Mouse (Mus musculus): ENCODE results near the gene Nelfcd.
A peak's percentile ranks its signal among the peaks of the same experiment; 100 is the strongest.

The Nelfcd gene

DNA sequence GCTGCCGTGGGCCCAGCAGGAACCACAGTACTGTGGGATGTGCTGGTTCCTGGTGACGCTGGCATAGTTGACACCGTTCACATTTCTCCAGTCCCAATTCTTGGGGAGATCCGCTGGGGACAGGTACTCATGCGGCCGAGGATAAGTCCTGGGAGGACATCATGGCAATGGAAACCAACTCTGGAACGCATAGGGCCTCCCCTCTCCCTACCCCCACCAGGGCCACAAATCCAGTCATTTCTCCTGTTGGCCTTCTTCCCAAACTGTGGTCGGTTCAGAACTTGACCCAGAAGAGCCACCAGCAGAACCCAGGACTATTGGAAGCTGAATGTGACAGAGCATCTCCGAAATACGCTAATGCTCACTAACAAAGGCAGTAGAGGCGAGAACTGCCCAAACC lies 22.6 kb downstream of the Nelfcd start:
- no peak for DNase-seq

DNA sequence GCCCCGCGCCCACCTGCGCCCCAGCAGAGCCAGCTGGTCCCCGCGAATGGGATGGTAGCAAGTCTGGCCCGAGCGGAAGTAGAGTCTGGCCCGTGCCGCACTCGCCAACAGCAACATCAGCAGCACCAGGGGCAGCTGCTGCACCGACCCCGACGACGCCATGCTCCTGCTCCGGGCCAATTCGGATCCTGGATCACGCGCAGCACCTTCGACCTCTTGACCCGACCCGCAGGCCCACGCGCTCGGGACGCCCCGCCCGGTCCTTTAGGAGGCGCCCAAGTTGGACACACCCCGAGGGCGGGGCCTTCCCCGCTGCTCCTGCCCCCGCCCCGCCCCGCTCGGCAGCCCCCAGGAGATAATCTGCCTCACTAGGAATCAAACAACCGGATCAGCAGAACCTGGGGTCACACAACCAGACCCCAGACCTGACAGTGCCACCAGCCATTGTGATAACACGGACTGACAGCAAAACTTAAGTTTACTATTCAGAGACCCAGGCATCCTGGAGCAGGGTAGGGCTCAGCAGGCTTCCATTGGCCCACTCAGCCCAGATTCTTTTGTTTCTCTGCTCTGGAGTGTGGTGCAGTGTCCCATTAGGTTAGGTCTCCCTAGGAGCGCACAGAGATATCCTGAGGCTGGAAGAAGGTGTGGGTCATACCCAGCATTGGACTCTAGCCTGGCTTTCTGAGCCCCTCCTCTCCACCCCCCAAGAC lies 23.3 kb downstream of the Nelfcd start, which contains the start of gene Ctsz:
TSS of gene Ctsz (minus strand) at position 303 of the 713 bp plus-strand sequence.
- DNase-seq: peak; percentile 84

DNA sequence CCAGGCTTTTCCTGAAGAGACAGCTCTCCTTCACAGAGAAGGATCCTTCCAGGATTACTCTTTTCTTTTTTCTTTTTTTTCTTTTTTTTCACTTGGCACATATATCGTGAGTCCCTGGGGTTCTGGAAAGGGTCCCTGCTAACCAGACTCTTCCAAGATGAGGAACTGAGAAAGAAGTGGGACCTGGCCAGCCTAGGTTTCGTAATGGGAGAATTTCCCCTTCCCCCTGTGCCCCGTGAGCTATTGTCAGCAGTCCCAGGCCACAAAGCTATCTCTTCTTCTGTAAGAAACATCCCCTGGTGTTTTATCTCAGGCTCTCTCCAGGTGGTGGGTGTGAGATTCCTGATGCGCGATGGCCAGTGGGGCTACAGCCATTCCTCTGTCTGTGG lies 23.8 kb downstream of the Nelfcd start:
- no peak for DNase-seq

DNA sequence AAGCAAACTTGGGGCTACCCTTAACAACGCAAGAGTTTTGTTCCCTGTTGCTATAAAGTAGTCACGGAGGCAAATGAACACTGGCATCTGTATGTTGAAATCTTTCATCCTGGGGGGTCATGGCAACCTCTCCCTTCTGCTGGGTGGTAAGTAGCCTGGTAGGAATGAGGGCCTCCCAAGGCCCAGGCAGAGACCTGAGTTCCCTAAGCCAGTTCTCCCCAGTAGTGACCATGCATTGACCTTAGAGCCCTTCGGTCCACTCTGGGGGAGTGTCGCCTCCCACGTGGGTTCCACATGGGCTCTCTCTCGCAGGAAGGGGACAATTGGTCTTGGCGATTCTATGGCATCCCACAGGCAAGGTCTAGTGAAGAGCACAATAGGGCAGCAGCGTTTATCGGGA lies 24.4 kb downstream of the Nelfcd start:
- no peak for DNase-seq

DNA sequence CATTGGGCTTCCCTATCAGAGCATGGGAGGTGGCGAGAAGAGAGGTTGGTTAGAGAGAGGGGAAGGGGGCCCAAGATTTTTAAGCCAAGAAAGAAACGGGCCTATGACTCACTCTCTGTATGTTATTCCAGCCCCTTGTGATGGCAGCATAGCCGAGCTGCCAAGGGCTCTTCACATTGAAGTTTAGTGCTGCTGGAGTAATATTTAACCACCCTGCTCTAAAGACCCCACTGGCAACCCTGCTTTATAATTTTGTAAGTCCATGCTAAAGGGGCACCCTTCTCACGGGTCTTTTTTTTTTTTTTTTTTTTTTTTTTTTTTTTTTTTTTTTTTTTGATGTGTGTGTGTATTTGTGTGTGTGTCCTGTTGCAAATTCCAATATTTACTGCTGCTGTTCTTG lies 26.3 kb downstream of the Nelfcd start:
- no peak for DNase-seq

DNA sequence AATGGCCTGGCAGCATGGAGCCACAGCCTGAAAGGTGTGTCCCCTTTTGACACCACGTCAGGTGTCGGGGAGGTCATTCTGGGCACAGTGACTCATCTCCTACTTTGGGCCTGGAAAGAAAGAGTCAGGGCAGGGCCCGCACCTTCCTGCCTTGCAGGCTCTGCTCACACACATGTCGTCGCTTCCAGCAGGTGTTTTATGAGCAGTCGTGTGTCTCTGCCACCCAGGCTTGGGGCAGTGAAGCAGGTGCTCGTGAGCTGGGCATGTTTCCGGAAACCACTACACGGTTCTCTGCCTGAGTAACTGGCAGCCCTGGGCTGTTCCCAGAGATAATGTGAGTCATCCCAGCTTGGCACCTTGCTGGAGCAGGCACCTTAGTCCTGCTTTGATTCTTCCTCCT lies 26.9 kb downstream of the Nelfcd start:
- no peak for DNase-seq

DNA sequence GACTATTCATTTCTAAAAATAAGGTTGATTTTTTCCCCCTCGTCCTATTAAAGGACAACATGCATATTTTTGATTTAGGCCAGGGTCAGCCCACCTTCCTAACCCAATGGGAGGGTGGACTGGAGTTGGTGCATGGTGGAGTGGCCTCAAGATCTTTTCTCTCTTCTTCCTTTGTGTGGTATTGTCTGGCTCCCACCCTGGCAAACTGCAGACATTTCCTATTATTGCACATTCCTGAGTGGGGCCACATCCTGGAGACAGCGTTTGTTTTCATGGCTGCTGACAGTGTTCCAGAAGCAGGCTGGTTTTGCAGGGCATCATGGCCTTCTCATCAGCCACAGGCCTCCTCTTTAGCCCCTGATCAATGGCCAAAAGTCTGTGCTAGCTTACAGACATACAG lies 27.4 kb downstream of the Nelfcd start:
- DNase-seq: no peak

DNA sequence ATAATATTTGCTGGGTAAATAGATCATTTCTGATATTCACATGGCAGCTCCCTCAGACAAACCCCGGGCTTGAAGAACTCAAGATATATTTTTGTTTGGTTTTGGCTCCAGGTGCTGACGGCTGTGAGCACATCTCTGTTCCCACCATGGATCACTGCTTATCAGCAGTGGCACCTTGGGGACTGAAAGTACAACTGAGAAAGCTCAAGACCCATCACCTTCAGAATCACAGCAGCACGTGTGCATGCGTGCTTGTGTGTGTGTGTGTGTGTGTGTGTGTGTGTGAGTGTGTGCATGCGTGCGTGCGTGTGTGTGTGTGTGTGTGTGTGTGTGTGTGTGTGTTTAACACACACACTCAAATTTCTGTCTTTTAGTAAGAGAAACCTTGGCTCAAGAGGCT lies 28.8 kb downstream of the Nelfcd start:
- no peak for DNase-seq

DNA sequence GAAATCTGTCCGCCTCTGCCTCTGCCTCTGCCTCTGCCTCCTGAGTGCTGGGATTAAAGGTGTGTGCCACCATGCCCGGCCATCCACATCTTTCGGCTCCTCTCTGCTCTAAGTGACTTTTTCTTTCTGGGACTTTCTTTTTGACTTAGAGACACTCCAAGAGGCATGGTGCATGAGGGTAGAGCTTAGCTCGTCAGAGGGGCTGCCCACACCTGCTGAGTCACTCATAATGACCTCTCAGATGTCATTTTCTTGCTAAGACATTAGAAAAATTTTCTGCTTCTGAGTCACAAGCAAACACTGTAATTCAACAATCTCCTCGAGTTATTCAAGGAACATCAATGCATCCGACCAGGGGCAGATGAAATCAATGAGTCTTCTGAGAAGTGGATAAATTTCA lies 29.4 kb downstream of the Nelfcd start:
- no peak for DNase-seq

DNA sequence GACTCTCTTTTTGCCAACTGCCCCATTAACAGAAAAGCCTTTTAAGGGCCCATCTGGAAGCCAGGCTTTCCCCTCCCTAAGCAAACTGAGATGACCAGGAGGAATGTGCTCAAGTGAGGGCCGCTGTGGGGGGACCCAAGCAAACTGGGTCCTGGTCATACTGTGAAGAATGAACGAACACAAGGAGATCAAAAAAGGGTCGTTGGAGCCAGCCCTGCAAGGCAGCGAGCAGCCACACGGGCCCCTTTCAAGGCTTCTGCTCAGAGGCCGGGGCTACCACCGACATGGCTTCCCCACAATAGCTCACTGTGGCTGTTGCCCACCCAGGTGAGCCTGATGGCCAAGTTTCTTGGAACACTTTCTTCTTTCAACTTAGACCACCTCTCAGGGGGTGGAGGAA lies 30.9 kb downstream of the Nelfcd start:
- DNase-seq: no peak

DNA sequence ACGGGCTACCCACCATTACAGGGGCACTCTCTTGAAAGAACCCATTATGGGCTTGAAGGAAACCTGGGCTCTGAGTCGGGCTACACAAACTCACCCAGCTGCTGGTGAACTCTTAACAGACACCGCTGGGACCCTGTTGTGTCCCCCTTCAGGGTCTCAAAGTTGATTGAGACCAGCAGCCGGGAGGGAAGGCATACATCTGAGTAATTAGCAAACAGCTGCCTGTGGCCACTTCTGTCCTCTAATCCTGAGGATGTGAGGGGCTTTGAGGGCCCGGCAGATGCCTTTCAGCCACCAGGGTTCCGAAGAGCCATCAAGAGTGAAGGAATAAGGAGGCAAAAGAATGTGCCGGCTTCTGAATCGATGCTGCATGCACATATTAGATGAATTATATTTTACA lies 31.3 kb downstream of the Nelfcd start:
- DNase-seq: no peak

DNA sequence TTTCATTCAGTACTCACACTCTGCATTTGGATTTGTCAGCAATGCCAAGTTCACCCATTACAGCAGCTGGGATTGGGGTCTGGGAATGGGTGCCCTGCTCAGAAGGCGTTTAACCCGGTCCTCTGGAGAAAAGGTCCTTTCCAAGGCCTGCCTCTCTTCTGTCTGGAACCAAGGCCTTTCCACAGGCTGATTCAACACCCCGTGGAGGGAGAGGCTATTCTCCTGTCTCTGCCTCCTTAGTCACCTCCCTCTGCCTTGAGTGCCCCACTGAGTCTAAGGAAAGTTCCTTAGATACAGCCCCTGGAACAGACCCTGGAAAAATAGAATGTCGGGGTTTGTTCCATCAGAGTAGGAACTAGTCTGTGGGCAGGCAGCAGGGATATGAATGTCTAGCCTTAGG lies 32.8 kb downstream of the Nelfcd start:
- DNase-seq: no peak

DNA sequence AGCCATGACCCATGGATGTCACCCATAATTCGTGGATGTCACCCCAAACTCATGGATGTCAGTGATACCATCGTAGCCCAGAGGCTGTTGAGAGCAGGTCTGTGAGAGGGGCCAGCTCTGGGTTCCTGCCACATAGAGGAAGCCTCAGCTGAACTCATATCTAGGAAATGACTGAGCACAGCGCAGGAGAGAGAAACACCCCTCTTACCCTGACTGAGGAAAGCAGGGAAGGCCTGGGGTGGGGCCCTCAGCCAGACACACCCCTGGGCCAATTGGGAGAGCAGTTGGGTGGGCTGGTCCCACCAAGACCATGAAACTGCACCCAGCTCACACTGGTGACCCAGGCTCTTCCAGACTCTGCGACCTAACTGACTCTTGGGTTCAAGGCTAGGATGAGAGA lies 34.7 kb downstream of the Nelfcd start, which contains the start of gene Tubb1:
TSS of gene Tubb1 (plus strand) at position 343 of the 400 bp plus-strand sequence.
- DNase-seq: no peak

DNA sequence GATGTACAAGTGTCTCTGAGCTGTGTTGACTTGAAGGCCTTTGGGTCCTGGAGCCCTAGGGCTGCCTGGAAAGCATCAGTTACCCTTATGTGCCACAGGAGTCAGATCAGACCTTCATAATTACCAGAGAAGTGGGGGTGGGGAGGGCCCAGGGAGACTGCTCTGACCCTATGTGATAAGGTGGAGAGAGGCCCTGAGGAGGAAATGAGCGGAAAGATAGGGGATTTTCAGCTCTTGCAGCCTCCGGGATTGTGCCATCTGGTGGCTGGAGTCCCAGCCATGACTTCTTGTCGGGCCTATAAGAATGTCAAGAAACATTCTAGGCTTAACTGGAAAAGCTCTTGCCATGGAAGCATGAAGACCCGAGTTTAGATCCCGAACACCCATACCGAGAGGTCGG lies 38.1 kb downstream of the Nelfcd start:
- DNase-seq: peak; percentile 30

DNA sequence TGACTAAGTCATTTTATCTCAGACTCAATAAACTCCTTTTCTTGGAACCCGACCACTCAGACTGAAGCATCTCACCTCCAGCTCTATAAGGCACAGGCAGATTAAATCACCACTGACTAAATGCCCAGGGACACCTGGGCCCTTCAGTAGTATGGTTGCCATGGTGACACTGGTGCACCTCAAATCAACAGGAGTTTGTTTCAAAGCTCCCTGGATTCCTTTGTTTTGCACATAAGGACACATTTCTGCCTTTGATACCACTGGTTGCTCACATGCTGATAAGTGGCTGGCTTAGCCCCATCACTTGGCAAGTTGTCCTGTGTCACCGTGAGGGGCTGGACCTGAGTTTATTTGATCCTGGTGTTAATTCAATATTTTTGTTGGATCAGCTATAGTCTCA lies 43.8 kb downstream of the Nelfcd start:
- DNase-seq: no peak

DNA sequence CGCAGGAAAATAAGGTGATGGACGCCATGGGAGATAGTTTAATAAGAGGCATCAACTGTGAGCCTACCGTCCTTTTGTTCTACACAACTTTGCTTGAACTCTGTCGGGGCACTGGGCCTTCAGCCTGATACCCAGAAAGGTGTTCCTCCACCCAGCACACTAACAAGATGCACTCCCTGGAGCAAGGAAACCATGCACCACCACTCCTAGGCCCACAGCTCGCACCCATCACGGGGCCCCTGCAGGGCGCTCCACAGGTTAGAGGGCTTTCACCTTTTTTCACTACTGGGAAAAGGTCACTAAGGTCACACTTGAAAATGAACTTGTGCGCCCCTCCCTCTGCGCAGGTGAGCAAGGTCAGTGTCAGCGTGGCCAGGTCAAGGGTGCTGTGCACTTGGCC lies 47.8 kb downstream of the Nelfcd start:
- DNase-seq: no peak

DNA sequence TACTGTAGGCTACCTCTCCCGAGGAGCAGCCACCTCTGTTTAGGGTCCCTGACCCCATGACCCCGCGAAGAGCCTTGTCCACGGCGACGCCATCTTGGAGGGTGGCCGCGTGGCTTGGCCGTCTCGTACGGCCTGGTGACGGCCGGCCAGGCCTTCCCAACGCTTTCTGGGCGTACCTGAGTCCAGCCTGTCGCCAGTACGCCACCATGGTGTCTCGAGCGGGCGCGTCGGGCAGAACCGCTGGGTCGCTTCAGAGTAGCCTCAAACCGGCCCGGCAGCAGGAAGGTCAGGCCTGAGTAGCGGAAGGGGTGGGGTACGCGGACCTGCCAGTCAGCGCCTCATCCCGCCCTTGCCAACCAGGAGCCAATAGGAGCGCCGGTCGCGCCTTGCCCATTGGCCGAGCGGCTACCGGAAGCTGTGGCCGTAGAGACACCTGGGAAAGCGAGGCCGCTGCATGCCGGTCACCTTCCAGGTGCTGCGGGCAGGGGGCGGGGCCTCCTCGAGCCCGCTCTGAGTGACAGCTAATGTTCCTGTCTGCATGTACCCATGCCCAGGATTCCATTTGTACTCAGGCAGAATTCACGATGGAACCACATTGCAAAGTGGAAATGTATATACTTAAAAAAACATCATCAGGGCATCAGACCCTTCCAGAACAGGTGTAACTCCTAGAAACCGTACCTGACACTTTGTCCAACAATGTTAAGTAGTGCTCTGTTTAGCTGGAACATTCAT lies 48.4 kb downstream of the Nelfcd start, which contains the start of gene Atp5e:
TSS of gene Atp5e (minus strand) at position 317 of the 735 bp plus-strand sequence.
- DNase-seq: peak; percentile 95

DNA sequence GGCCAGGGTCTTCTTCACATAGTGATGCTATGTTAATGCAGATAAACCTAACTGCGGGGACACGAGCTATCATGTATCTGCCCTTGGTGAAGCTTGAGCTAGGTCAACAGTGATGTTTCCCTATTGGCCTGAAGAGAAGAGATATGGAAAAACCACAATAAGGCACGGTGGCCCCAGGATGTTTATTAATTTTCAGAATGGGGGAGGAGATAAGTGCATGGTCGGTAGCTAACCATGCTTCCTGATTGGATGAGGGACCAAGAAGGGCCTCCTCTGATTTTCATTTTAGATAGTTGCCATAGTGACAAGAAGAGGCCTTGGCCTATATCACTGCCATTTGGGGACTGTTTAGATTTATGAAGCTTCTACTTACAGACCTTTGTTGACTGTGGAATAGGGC lies 54.7 kb downstream of the Nelfcd start:
- DNase-seq: no peak

DNA sequence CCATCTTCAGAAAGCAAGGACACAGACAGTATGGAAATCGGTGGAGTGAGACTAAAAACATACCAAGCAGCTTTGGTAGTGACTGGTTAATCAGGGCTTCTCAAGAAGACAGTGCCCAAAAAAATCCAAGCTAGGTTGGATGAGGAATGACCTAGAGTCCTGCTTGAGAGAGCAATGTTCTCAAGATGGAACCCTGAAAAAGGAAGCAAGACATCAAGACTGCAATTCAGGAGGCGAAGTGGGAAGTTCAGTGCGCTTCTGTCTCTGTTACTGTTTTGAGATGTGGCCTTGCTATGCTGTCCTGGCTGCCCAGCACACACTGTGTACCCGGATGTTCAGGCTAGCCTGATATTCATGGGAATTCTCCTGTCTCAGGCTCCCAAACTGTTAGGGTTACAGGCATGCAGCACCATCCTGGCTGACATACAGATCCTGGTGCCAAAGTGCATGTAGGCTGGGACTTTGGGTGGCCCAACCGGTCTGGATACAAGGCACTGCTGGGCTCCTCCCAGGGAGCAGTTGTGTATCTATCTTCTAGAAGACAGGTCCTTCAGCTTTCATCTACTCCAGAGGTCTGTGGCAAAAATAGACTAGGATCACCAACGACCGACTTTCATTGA lies 55.3 kb downstream of the Nelfcd start:
- DNase-seq: no peak

DNA sequence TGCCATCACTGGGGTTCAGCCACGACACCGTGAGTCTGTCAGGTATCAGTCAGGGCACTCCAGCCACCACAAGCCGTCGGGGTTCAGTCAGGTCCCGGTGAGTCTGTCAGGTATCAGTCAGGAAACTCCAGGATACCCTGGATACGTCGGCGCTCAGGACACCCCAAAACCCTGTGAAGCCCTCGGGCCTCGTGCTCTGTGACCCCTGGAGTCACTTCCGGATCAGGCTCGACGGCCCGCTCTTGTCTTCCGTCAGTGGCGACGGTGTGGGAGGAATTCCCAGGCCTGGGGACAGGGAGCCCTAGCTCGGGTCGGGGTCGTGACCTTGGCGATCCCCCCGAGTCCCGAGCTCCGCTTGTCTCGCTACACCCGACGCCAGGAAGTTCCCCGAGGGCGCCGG lies 56.8 kb downstream of the Nelfcd start:
- no peak for DNase-seq

DNA sequence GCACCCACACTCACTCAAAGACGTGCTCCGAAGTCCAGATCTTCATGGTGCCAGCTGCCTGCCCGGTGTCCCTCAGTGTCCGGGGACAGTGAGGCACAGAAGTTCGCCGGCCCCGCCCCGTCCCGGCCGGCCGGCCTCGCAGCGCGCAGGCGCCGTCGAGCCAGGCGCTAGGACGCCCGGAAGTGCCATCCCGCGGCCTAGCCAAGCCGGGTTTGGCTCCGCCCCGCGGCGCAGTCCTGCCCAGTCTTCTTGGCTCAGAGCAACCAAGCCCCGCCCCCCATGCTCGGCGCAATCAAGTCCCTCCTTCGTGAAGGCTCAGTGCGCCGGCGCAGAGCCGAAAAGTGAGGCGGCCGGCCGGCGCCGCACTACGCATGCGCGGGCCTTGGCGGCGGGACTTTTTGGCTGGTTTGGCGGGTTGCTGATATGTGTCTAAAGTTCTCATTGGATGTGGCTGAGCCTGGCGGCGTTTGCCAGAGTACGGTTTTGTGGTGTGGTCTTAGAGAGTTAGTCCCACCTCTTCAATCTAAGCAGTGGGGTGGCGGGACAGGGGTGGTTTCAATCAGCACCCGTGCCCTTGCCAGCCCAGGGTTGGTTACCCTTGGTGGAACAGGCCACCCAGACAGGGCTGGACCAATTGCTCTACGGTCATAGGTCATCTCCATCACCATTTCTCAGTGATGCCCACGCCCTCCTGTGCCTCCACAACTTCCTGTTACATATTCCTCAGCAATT lies 57.4 kb downstream of the Nelfcd start, which contains the start of gene Prelid3b:
TSS of gene Prelid3b (minus strand) at position 264 of the 732 bp plus-strand sequence.
- DNase-seq: peak; percentile 100

DNA sequence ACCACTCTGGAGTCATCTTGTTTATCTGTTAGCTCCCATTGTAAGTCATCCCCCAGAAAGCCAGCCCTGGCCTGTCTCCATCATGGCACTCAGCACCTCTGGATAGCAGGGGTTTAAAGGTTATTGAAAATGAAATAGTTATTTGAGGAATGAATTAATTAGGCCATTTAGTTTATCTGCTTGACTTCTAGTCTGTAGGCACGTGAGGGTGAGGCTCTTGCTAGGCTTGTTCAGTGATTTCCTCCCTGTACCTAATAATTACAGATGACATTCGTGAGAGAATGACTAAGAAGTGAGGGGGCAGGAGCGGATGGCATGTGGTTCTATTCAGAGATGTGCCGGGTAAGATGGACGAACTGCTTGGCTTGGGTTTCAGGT lies 57.9 kb downstream of the Nelfcd start:
- no peak for DNase-seq

Measured in embryo, embryonic 11 days (tissue).